In the genomic region with DNA sequence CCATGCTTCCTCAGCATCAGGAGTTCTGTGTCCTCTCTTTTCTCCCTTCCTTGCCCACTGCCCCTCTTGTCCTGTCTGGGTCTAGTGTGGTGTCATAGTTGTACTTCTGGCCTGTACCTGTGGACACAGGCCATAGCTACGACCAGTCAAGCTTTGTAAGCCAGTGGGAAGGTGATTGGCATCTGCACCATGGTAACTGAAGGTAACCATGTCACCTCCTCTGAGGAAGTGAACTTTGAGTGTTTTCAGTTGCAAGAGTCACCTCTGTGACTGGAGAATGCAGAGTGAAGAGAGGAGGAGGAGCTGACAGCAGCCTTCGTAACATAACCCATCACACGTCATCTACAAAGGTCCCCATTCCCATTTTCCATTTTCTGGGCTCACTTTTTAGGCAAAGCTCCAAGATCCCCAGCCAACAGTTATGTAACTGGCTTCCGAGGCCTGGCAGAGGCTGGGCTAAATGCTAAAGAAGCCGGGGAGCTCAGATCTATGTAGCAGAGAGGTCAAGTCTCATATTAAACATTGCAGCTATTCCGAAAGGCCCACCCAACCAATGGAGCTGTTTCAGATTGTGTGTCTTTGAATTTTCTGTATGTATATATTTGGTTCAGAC, we compare ENCODE assay signal across 22 mouse cellular contexts. TPM values are rescaled to one million over a fixed set of nuclear protein-coding genes. Genes with fewer than 3 reads are reported as not detected.
DNase-seq lines count a peak whose midpoint lies in the region; ATAC-seq and TF ChIP-seq lines count a peak whose summit lies in the region.
"Had no signal": no experiment of that assay in that cellular context is flagged by ENCODE, and none has a peak within 500 bp of the region (broad histone marks: within the 10 kb centered on the region; RNA-seq: fewer than 3 reads in every experiment).

No protein-coding gene starts in this region.

- no peak for TF ChIP-seq CTCF in lung, embryonic 14.5 days (IDR thresholded peaks at IDR 0.05; ENCODE audit: low read depth)

- H3K9me3 ChIP-seq in kidney, embryonic 16.5 days (ENCODE audit: low read length) = no peaks in the 10 kb centered on the region
- H3K9me3 ChIP-seq in lung, embryonic 14.5 days (ENCODE audit: low read depth, low read length) = no peaks in the 10 kb centered on the region
- H3K9me3 ChIP-seq: embryonic facial prominence, embryonic 15.5 days; hindbrain, embryonic 12.5 days; liver, embryonic 13.5 days had no signal

- no peak overlapping the region for H3K4me3 ChIP-seq in kidney, embryonic 16.5 days (ENCODE audit: low read length)
- no peak overlapping the region for H3K4me3 ChIP-seq in lung, embryonic 14.5 days (ENCODE audit: low read depth, low read length)
- H3K4me3 ChIP-seq: embryonic facial prominence, embryonic 15.5 days; gastrocnemius, adult 2 months; hindbrain, embryonic 12.5 days; left cerebral cortex, adult 2 months; liver, embryonic 13.5 days had no signal

- no peaks in the 10 kb centered on the region for H3K27me3 ChIP-seq in kidney, embryonic 16.5 days (ENCODE audit: insufficient read depth, low read length)
- no peaks in the 10 kb centered on the region for H3K27me3 ChIP-seq in lung, embryonic 14.5 days (ENCODE audit: insufficient read depth, low read length)
- H3K27me3 ChIP-seq: embryonic facial prominence, embryonic 15.5 days; hindbrain, embryonic 12.5 days; liver, embryonic 13.5 days had no signal

- no peak overlapping the region for H3K27ac ChIP-seq in kidney, embryonic 16.5 days (ENCODE audit: low read length)
- no peak overlapping the region for H3K27ac ChIP-seq in lung, embryonic 14.5 days (ENCODE audit: low read depth)
- H3K27ac ChIP-seq: embryonic facial prominence, embryonic 15.5 days; gastrocnemius, adult 2 months; hindbrain, embryonic 12.5 days; left cerebral cortex, adult 2 months; liver, embryonic 13.5 days had no signal

- no peaks in the 10 kb centered on the region for H3K4me1 ChIP-seq in kidney, embryonic 16.5 days (ENCODE audit: insufficient read depth, low read length)
- H3K4me1 ChIP-seq in lung, embryonic 14.5 days (ENCODE audit: insufficient read depth) = no peaks in the 10 kb centered on the region
- H3K4me1 ChIP-seq: embryonic facial prominence, embryonic 15.5 days; hindbrain, embryonic 12.5 days; liver, embryonic 13.5 days had no signal

- no peak overlapping the region for H3K4me2 ChIP-seq in kidney, embryonic 16.5 days (replicated peaks; ENCODE audit: low read depth, low read length)
- no peak overlapping the region for H3K4me2 ChIP-seq in lung, embryonic 14.5 days
- H3K4me2 ChIP-seq: embryonic facial prominence, embryonic 15.5 days; heart, embryonic 11.5 days; hindbrain, embryonic 12.5 days; liver, embryonic 13.5 days had no signal

- ATAC-seq in kidney, embryonic 16.5 days (ENCODE audit: low FRiP score, low TSS enrichment) = 0 out of 2 replicates have a peak, but pooled peaks have one; percentile 12
- no peak; the same call in 1 of the 2 replicates for ATAC-seq in lung, embryonic 14.5 days (ENCODE audit: insufficient read depth)
- ATAC-seq: CD4-positive, CD25-positive, alpha-beta regulatory T cell, adult 4 months; forebrain, embryonic 14.5 days had no signal

- H3K36me3 ChIP-seq in kidney, embryonic 16.5 days (ENCODE audit: insufficient read depth, low read length) = peaks cover 20% of the 10 kb centered on the region
- peaks cover 31% of the 10 kb centered on the region for H3K36me3 ChIP-seq in lung, embryonic 14.5 days (ENCODE audit: insufficient read depth)

- DNase-seq in cerebellum, adult 9-10 months = peak; percentile 46
- no peak for DNase-seq in cerebellum, adult 9-11 months
- DNase-seq in kidney, postnatal 14 days = no peak
- DNase-seq in lung, embryonic 14.5 days = peak; percentile 57
- DNase-seq in lung, postnatal 25 days (ENCODE audit: low spot score) = no peak
- DNase-seq in brain, adult 2 months (ENCODE audit: low read depth, low spot score) = peak; percentile 55
- DNase-seq: adrenal gland, postnatal 36 days; cerebellum, adult 11 months; gastrocnemius, adult 2 months; heart, postnatal 10 days; kidney, postnatal 4 days; layer of hippocampus, adult 9-11 months; liver, embryonic 13.5 days; midbrain, embryonic 14.5 days; spleen, adult 18-20 months had no signal

- H3K9ac ChIP-seq in kidney, embryonic 16.5 days (replicated peaks; ENCODE audit: low read length) = no peak overlapping the region
- no peak overlapping the region for H3K9ac ChIP-seq in lung, embryonic 14.5 days
- H3K9ac ChIP-seq: embryonic facial prominence, embryonic 15.5 days; hindbrain, embryonic 12.5 days; liver, embryonic 13.5 days had no signal

- WGBS in kidney, embryonic 16.5 days = 86% methylated on average over 6 of the region's 6 CpGs
- WGBS in lung, embryonic 14.5 days = 66% methylated on average over 6 of the region's 6 CpGs

RNA-seq across cellular contexts. Expression of a gene that starts 45.3 kb away (rescaled TPM):
- polyA plus RNA-seq in kidney, embryonic 16.5 days (2015; fragmentation: Nextera tagmentation; extraction: Ambion mirVana) = 0.32 and 0.84 TPM in 2 replicates
- polyA plus RNA-seq in lung, embryonic 14.5 days (2014; fragmentation: Nextera tagmentation; extraction: Ambion mirVana) = 1.8 TPM in 2 replicates
- polyA plus RNA-seq: CD4-positive, CD25-positive, alpha-beta regulatory T cell, adult 4 months had no signal

Comparison
In these comparisons a context has a peak if more than half of its experiments do, and no peak if none do; other contexts are left out.
1. DNase-seq: peak in cerebellum, adult 9-10 months (single experiment), lung, embryonic 14.5 days (single experiment) and brain, adult 2 months (single experiment); none in cerebellum, adult 9-11 months (single experiment), kidney, postnatal 14 days (single experiment) and lung, postnatal 25 days (single experiment).